Mouse (Mus musculus): ENCODE results near the gene Kif26a. TPM values are rescaled to one million over a fixed set of nuclear protein-coding genes. Genes with fewer than 3 reads are reported as not detected.

Gene Kif26a
- polyA plus RNA-seq, 1 experiment = 0.02 TPM

GRCm38 (mm10) chr12:112113710-112114109, 32.3 kb upstream of the Kif26a start:
- Histone ChIP-seq H3K27me3 (ENCODE audit: control insufficient read depth, insufficient read depth, insufficient read length) (peaks cover 39% of the 10 kb centered on the region), H3K79me2 (ENCODE audit: control insufficient read depth, insufficient read depth) (no peaks in the 10 kb centered on the region), H3K4me2 (ENCODE audit: low read depth) (no peak overlapping the region), H3K36me3 (ENCODE audit: control insufficient read depth, insufficient read depth) (no peaks in the 10 kb centered on the region), H3K4me3 (no peak overlapping the region), H3ac (ENCODE audit: control insufficient read depth, insufficient read length) (no peak overlapping the region)
- TF ChIP-seq TCF12 (IDR thresholded peaks at IDR 0.05; ENCODE audit: insufficient read depth, poor library complexity, severe bottlenecking) = no peak
- TF ChIP-seq POLR2A (IDR thresholded peaks at IDR 0.05; ENCODE audit: insufficient read length, low read depth) = no peak
- TF ChIP-seq SRF (IDR thresholded peaks at IDR 0.05; ENCODE audit: control insufficient read depth, insufficient read length, low read depth) = no peak
- no peak for TF ChIP-seq TCF3 (IDR thresholded peaks at IDR 0.05; ENCODE audit: insufficient read length, low read depth)

GRCm38 (mm10) chr12:112117006-112117405, 29.0 kb upstream of the Kif26a start:
- Histone ChIP-seq H3ac (ENCODE audit: control insufficient read depth, insufficient read length) (no peak overlapping the region), H3K36me3 (ENCODE audit: control insufficient read depth, insufficient read depth) (no peaks in the 10 kb centered on the region), H3K27me3 (ENCODE audit: control insufficient read depth, insufficient read depth, insufficient read length) (peaks cover 41% of the 10 kb centered on the region), H3K4me2 (ENCODE audit: low read depth) (no peak overlapping the region), H3K79me2 (ENCODE audit: control insufficient read depth, insufficient read depth) (no peaks in the 10 kb centered on the region), H3K4me3 (no peak overlapping the region)
- no peak for TF ChIP-seq CEBPB (IDR thresholded peaks at IDR 0.05; ENCODE audit: insufficient read depth, poor library complexity, severe bottlenecking)
- no peak for TF ChIP-seq POLR2A (IDR thresholded peaks at IDR 0.05; ENCODE audit: insufficient read length, low read depth)
- no peak for TF ChIP-seq MYOD1 (IDR thresholded peaks at IDR 0.05; ENCODE audit: control insufficient read depth in 1 of 3, insufficient read length in 2 of 3, low read depth in 2 of 3)
- no peak for TF ChIP-seq TCF3 (IDR thresholded peaks at IDR 0.05; ENCODE audit: insufficient read length, low read depth)
- no peak for TF ChIP-seq USF1 (IDR thresholded peaks at IDR 0.05; ENCODE audit: low read depth)
- TF ChIP-seq POLR2AphosphoS2 (IDR thresholded peaks at IDR 0.05; ENCODE audit: insufficient read length, low read depth) = no peak
- TF ChIP-seq MAX (IDR thresholded peaks at IDR 0.05; ENCODE audit: low read depth) = no peak
- TF ChIP-seq E2F4 (IDR thresholded peaks at IDR 0.05; ENCODE audit: insufficient read depth) = no peak
- no peak for TF ChIP-seq REST (IDR thresholded peaks at IDR 0.05; ENCODE audit: insufficient read depth, insufficient read length)
- TF ChIP-seq TCF12 (IDR thresholded peaks at IDR 0.05; ENCODE audit: insufficient read depth, poor library complexity, severe bottlenecking) = no peak
- TF ChIP-seq SRF (IDR thresholded peaks at IDR 0.05; ENCODE audit: control insufficient read depth, insufficient read length, low read depth) = no peak

GRCm38 (mm10) chr12:112117649-112118048, 28.4 kb upstream of the Kif26a start:
- TF ChIP-seq SRF (IDR thresholded peaks at IDR 0.05; ENCODE audit: control insufficient read depth, insufficient read length, low read depth) = no peak
- no peak for TF ChIP-seq POLR2AphosphoS2 (IDR thresholded peaks at IDR 0.05; ENCODE audit: insufficient read length, low read depth)
- TF ChIP-seq MAX (IDR thresholded peaks at IDR 0.05; ENCODE audit: low read depth) = no peak
- no peak for TF ChIP-seq TCF12 (IDR thresholded peaks at IDR 0.05; ENCODE audit: insufficient read depth, poor library complexity, severe bottlenecking)
- TF ChIP-seq MYOD1 (IDR thresholded peaks at IDR 0.05; ENCODE audit: control insufficient read depth in 1 of 3, insufficient read length in 2 of 3, low read depth in 2 of 3) = no peak
- TF ChIP-seq CEBPB (IDR thresholded peaks at IDR 0.05; ENCODE audit: insufficient read depth, poor library complexity, severe bottlenecking) = no peak
- TF ChIP-seq MYOG (IDR thresholded peaks at IDR 0.05; ENCODE audit: control insufficient read depth in 1 of 3, insufficient read depth in 1 of 3, insufficient read length in 2 of 3, low read depth in 2 of 3) = no peak
- no peak for TF ChIP-seq TCF3 (IDR thresholded peaks at IDR 0.05; ENCODE audit: insufficient read length, low read depth)
- Histone ChIP-seq H3K79me2 (ENCODE audit: control insufficient read depth, insufficient read depth) (no peaks in the 10 kb centered on the region), H3K36me3 (ENCODE audit: control insufficient read depth, insufficient read depth) (no peaks in the 10 kb centered on the region), H3K4me3 (no peak overlapping the region), H3K4me2 (ENCODE audit: low read depth) (no peak overlapping the region), H3ac (ENCODE audit: control insufficient read depth, insufficient read length) (no peak overlapping the region), H3K27me3 (ENCODE audit: control insufficient read depth, insufficient read depth, insufficient read length) (peaks cover 42% of the 10 kb centered on the region)

GRCm38 (mm10) chr12:112121188-112121587, 24.8 kb upstream of the Kif26a start:
- H3K36me3 ChIP-seq (ENCODE audit: control insufficient read depth, insufficient read depth) = no peaks in the 10 kb centered on the region
- peaks cover 51% of the 10 kb centered on the region for H3K27me3 ChIP-seq (ENCODE audit: control insufficient read depth, insufficient read depth, insufficient read length)
- no peak overlapping the region for H3ac ChIP-seq (ENCODE audit: control insufficient read depth, insufficient read length)
- no peak overlapping the region for H3K4me3 ChIP-seq
- no peaks in the 10 kb centered on the region for H3K79me2 ChIP-seq (ENCODE audit: control insufficient read depth, insufficient read depth)
- TF ChIP-seq POLR2AphosphoS2 (IDR thresholded peaks at IDR 0.05; ENCODE audit: insufficient read length, low read depth) = no peak
- no peak for TF ChIP-seq E2F4 (IDR thresholded peaks at IDR 0.05; ENCODE audit: insufficient read depth)
- TF ChIP-seq MYOG (IDR thresholded peaks at IDR 0.05; ENCODE audit: control insufficient read depth in 1 of 3, insufficient read depth in 1 of 3, insufficient read length in 2 of 3, low read depth in 2 of 3) = no peak
- TF ChIP-seq MYOD1 (IDR thresholded peaks at IDR 0.05; ENCODE audit: control insufficient read depth in 1 of 3, insufficient read length in 2 of 3, low read depth in 2 of 3) = no peak
- no peak for TF ChIP-seq SRF (IDR thresholded peaks at IDR 0.05; ENCODE audit: control insufficient read depth, insufficient read length, low read depth)
- TF ChIP-seq POLR2A (IDR thresholded peaks at IDR 0.05; ENCODE audit: insufficient read length, low read depth) = no peak
- TF ChIP-seq CEBPB (IDR thresholded peaks at IDR 0.05; ENCODE audit: insufficient read depth, poor library complexity, severe bottlenecking) = no peak
- no peak for TF ChIP-seq TCF12 (IDR thresholded peaks at IDR 0.05; ENCODE audit: insufficient read depth, poor library complexity, severe bottlenecking)
- no peak for TF ChIP-seq MAX (IDR thresholded peaks at IDR 0.05; ENCODE audit: low read depth)
- H3K4me2 ChIP-seq (ENCODE audit: low read depth) = no peak overlapping the region

- TF ChIP-seq E2F4 (IDR thresholded peaks at IDR 0.05; ENCODE audit: insufficient read depth) (no peak), POLR2A (IDR thresholded peaks at IDR 0.05; ENCODE audit: insufficient read length, low read depth) (no peak), USF1 (IDR thresholded peaks at IDR 0.05; ENCODE audit: low read depth) (no peak), CEBPB (IDR thresholded peaks at IDR 0.05; ENCODE audit: insufficient read depth, poor library complexity, severe bottlenecking) (no peak), TCF12 (IDR thresholded peaks at IDR 0.05; ENCODE audit: insufficient read depth, poor library complexity, severe bottlenecking) (no peak), POLR2AphosphoS2 (IDR thresholded peaks at IDR 0.05; ENCODE audit: insufficient read length, low read depth) (no peak), REST (IDR thresholded peaks at IDR 0.05; ENCODE audit: insufficient read depth, insufficient read length) (no peak), MYOG (IDR thresholded peaks at IDR 0.05; ENCODE audit: control insufficient read depth in 1 of 3, insufficient read depth in 1 of 3, insufficient read length in 2 of 3, low read depth in 2 of 3) (peak in 1 of 3 experiments; percentile 37), TCF3 (IDR thresholded peaks at IDR 0.05; ENCODE audit: insufficient read length, low read depth) (no peak), MAX (IDR thresholded peaks at IDR 0.05; ENCODE audit: low read depth) (no peak), MYOD1 (IDR thresholded peaks at IDR 0.05; ENCODE audit: control insufficient read depth in 1 of 3, insufficient read length in 2 of 3, low read depth in 2 of 3) (peak in 1 of 3 experiments; percentile 15)
- H3K4me2 ChIP-seq (ENCODE audit: low read depth) = no peak overlapping the region
- H3K27me3 ChIP-seq (ENCODE audit: control insufficient read depth, insufficient read depth, insufficient read length) = peaks cover 51% of the 10 kb centered on the region
- no peak overlapping the region for H3ac ChIP-seq (ENCODE audit: control insufficient read depth, insufficient read length)
- H3K4me3 ChIP-seq = no peak overlapping the region
- H3K79me2 ChIP-seq (ENCODE audit: control insufficient read depth, insufficient read depth) = no peaks in the 10 kb centered on the region
- H3K36me3 ChIP-seq (ENCODE audit: control insufficient read depth, insufficient read depth) = no peaks in the 10 kb centered on the region
Measured at GRCm38 (mm10) chr12:112125903-112126302, 20.1 kb upstream of the Kif26a start.

Data from myocyte (in vitro differentiated cells).